Mouse (Mus musculus): ENCODE results near the gene Ugcg.

Gene Ugcg

DNA sequence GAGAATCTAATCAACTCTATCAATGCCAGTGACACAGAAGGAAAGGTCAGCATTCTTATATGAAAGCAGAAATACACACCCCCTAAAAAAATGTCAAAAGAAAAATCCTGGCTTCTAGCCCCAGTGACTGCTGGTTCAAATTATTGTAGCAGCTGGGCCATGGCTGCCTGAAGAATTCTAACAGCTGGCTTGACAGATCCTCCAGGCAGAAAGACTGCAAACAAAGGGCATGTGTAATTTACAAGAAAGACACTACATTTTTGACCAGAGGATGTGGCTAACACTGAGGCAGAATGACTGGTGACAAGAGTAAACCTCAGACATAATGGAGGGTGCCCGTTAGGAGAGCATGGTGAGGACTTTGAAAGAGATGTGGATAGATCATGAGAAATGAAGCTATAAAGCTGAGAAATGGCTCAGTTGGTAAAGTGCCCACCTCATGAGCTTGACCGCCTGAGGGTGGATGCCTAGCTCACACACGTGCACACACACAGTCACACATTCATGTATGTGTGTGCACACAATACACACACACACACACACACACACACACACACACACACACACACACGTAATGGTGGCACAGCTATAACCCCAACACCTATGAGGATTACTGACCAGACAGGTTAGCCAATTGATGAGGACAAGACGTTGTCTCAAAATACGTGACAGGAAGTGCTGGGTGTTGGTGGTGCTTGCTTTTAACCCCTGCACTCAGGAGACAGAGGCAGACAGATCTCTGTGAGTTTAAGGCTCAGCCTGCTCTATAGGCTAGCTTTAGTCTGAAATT is 42.4 kb downstream of the Ugcg start:
- DNase-seq: no peak

DNA sequence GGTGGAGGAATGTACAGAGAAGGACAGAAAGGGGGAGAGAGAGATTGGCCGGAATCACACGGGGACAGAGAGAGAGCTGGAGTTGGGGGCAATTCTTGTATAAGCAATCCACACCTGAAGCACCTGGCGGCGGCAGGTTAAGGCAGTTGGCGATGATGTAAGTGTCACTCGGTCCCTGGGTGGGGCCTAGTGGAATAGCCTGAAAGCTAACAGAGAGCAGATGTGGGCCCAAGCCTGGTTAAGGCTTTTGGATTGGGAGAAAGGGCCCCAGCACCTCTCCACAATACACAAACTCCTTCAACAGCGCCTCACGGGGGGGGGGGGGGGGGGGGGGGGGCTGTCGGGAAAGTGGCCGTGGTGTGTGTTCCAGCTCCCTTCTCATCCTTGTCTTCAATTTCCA is 45.0 kb downstream of the Ugcg start:
- DNase-seq: peak; percentile 54

DNA sequence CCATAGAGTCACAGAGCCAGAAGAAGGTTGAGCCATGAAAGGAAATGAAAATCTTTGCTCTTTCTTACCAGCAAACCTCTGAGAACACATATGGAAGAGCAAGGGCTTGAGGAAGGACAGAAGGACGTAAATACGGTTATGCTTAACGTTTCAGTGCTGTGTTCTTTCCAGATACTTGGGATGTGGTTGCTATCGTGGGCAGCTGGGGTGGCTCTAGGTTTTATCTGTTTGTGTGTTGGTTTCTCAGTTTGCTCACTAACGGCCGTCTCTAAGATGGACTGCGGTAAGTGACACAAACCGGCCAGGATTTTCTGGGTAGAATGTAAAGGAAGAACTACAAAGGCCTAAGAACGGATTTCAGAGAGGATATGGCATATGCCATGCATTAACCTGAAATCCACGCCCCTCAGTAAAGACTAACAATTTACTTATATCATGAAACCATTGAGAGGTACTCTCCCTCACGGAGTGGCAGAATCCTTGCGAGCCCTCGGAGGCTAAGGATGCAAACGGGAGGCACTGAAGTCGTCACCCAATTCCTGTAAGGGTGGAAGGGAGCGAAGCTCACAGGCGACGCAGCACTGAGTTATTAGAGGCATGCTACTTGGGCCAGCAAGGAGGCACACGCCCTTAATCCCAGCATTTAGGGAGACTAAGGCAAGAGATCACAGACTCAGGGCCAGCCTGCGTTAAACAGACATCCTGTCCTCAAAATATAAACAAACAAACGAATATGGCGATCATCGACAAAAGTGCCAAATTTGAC is 45.6 kb downstream of the Ugcg start:
- DNase-seq: peak; percentile 64

DNA sequence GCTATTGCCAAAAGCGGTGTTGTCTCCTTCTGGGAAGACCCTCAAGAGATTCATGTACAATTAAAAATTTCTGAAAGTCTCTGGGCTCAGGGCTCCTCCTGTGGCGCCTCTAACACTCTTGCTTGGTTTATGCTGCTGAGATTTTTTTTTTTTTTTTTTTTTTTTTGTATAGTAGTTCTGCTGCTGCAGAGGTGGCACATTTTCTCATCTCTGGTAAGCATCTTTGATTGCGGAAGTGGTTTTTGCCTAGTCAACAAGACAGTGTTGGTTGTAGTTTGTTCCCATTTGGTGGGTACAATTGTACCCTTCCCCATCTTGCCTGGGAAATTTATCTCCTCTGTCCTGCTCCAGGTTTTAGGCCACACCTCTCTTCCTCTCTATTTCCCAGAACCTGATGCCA is 47.3 kb downstream of the Ugcg start:
- no peak for DNase-seq

DNA sequence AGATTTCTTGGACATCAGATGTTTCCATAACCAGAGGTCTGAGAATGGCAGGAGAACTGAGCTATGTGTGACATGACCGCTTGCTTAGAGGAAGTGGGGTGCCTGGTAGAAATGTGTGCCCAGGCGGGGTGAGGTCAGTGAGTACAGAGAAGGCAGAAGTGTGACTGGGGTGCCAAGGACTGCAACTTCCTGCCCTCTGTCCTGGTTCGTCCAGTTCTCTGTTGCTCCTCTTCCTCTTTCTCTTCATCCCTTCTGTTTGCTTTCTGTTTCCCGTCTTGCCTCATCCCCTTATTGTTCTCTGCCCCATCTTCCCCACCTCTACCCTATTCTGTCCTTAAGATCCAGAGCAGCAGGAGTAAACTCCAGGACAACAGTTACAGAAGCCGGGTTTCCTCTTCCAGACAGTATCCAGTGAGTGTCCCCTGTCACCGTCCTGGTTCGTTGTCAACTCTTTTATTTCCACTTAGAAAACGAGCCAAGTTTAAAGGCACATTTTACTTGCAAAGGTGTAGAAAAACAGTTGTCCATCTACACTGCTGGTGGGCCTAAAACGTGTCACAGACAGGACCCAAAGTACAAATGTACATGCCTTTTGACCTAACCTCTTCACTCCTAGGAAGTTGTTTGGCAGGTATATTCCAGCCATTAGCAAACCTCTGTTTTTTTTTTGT is 49.7 kb downstream of the Ugcg start:
- no peak for DNase-seq

DNA sequence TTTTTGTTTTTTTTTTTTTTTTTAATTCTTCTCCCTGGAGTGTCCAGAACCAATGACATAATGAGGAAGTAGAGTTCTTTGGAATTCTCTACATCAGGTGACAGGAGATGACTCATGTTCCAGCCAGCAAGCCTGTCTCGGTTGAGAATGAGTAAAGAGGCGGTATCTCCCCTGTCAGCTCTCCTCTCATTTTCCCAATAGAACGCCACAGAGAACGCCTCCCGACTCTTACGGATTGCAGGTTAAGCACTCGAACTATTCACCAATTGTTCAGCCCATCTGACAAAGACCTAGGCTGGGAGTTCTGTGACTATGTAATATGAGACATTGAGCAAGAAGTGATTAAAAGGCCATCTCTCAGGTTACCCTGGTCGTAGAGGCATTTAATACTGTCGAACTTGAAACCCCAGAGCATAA is 50.3 kb downstream of the Ugcg start:
- DNase-seq: no peak

DNA sequence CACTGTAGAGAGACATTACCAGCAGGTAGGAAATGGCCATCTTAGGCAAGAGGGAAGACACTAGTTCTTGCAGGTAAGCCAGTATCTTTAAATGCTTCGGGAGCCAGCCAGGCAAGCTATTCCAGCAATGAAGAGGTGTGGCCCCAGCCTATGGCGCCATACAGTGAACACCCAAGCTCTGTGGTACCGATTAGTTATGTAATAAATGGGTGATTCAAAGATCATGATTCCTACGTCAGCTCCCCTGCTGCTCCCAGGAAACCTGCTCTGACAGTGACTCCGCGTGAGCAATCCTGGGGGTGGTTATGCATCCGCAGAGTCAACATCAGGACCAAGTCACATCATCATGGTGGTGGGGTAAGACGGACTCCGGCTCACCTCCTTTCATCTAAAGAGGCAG is 51.1 kb downstream of the Ugcg start:
- DNase-seq: no peak

DNA sequence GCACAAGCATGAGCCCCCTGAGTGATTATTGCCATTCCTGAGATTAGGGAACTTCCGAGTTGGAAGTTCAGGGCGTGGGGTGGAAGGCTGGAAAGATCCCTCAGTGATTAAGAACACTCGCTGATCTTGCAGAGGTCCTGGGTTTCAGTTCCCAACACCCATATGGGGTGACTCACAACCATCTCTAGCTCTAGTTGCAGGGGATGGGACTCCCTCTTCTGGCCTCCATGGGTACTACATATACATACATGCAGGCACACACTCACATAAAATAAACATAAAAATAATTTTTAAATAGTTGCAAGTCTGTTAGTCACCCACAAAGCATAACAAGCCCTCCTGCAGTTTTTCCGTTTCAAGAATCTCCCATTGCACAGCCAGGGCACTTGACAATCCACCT is 52.0 kb downstream of the Ugcg start:
- DNase-seq: no peak

DNA sequence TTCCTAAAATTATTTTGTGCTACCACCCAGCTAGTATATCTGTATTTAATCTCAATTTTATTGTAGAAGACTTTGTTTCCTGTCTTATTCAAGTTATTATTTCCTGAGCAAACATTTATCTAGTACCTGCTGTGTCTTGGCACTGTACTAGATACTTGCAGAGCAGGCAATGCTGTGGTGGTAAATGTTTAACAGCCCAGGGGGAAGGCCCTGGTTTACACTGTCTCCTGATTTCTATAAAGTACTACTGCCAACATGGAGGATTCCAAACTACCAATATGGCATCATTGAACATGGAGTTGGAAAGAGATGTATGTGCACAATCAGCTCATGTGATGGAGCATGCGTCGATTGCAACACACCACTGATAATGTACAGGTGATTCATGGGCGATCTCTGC is 53.2 kb downstream of the Ugcg start:
- no peak for DNase-seq

DNA sequence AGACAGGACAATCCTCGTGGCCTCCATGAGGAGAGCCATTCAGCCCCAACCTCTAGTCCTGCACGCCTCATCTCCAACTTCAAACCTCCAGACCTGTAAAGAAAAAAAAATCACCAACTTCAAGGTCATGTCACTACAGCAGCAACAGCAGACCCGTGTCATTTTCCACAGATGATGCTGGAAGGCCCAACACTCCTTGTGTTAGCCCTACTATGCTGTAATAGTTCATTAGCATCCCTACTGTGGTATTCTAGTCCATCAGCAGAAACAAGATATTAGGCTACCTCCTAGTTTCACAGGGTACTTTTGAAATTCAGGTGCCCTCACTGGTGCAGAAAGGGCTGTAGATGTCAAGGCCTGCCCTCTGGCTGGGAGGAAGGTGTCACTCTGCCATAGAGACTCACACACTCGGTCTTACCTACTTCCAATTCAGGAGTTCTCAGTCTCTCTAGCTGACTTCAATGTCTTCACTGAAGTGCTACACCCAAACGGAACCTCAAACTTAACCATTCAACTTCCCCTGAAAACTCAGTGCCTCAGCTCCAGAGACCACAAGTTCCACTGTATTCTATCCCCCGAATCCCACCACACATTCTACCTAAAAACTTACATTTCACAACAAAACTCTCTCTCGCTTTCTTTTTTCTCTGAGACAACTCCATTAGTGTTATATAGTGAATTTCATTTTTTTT is 54.9 kb downstream of the Ugcg start:
- DNase-seq: no peak

DNA sequence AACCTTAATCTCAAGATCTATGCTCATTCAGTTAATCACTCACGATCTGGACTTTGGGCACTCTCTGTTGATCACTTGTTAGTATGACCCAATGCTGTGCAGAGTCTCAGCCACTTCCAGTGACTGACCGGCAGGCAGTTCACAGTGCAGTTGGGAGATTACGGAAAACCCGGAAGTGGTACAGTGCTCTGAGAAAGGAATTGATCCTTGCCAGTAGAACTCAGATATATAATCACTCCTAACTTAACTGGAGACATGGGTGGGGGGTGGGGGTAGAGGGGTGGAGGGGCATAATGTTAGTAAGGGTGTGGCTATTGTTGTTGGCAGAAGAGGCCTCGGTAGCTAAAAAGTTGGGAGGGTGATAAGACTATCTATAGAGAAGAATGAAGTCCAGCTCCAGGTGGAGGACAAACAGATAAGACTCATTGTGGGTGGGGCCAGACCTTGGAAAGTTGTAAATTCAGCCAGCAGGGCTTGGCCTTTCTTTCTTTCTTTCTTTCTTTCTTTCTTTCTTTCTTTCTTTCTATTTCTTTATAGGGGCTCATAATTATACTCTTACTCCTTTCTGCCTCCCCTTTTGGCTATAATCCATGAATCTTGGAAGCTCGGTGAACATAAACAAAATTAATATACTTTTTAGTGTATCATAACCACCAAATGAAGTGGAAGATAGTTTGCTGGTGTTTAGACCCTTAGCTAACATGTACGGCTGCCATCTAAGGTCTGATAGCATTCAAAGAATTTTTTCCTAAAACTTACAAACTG is 55.9 kb downstream of the Ugcg start:
- peak; percentile 75 for DNase-seq

DNA sequence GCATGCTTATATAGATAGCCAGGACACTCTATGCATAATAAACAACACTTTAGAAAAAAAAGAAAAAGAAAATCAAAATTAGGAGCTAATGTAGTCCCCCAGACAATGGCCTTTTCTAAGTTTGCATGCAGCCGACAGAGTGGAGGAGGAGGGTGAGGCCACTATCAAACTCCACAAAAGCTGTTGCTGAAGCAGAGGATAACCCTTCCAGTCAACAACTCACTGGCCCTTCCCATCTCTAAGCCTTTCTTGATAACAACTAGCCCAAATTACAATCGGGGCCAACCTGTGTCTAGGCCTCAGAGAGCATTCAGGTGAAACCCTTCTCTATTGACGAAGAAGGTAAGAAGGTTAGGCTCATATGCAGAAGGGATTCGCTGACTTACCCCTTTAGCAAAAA is 56.7 kb downstream of the Ugcg start:
- DNase-seq: peak; percentile 59

DNA sequence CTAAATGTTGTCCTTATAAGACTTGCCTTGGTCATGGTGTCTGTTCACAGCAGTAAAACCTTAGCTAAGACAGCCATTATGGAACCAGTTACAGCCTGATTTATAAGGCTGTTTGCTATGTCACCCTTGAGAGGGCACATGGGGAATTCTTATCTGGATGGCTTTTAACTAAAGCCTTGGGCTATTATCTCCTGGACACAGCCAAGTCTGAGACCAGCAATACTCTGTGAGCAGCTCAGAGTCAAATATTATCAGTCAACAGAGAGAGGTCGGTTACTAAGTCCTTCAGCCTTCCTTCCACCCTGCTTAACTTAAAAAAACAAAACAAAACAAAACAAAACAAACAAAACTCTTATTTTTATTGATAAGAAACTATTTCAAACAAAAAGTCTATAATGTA is 58.5 kb downstream of the Ugcg start:
- DNase-seq: peak; percentile 50

DNA sequence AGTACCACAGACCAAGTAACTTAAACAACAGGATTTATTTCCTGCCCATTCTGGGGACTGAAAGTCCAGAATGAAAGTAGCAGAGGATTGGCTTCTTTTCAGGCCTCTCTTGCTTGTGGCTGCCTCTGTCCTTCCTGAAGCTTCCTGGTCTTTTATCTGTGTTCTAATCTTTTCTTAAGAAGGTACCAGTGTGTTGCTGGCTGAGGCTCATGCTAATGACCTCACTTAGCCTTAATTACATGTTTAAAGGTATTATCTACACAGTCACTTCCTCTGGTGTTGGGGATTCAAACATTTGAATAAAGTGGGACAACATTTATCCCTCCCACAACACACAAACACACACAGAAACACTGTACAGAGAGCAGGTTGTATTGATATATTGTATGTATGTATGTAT is 59.0 kb downstream of the Ugcg start:
- no peak for DNase-seq

DNA sequence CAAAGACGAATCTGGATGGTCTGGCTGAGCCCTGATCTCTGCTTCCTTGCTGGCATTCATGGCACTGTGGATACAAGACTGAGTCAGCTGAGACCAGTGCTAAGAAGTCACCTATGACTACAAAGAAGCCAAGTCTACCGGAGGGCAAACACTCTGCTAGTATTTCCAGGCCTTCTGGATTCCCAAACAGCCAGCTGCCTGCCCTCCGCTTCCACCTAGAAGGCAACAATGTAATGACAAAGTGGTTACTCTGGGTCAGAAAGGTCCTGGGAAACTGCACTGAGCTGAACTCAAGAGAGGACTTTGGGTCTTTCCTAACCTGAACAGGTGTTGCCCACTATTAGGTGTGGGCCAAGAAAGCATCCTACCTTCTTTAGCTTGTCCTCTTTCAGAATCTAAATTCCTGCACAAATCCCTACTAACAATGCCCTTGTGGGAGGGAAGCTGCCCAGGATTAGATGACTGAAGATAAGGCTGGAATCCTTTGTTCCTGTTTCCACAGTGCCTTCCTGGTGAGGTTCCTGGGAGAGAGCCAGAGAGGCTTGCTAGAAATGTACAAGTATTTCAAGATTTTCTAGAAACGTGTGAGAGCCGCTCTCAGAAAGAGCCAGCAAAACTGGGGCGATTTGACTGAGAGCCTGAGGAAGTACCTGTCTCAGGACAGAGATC is 63.5 kb downstream of the Ugcg start:
- DNase-seq: no peak

DNA sequence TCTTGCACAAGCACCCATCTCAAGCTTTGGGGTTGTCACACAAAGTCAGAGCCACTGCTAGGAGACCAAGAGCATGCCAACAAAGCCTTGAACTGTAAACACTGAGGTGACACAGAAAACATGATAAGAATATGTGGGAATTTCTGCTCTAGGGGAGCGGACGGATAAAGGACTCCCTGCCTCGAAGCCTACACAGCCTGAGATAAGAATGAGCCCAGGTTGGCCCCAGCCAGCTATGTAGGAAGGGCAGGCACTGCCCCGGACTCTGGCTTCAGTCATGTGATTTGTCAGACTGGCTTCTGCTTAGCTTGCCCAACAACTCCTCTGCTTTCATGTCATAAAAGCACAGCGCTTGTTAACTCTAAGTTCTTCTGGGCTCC is 64.0 kb downstream of the Ugcg start:
- DNase-seq: peak; percentile 55

DNA sequence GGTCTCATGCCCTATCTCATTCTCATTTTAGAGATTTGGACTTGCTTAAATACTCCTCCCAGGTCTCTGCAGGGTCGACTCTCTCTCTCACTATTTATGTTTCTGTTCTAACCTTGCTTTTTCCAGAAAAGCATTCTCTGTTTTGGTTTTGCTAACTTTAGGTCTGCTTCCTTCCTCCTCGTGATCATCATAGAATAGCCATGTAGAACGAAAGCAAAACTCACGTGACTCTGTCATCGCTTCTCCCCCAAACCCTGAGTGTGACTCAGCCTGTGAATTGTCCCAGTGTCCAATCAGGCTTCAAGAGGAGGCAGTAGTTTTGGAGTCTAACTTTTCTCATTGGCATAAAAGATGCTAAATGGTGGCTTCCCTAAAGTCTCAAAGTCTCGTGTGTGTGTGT is 65.3 kb downstream of the Ugcg start:
- no peak for DNase-seq

DNA sequence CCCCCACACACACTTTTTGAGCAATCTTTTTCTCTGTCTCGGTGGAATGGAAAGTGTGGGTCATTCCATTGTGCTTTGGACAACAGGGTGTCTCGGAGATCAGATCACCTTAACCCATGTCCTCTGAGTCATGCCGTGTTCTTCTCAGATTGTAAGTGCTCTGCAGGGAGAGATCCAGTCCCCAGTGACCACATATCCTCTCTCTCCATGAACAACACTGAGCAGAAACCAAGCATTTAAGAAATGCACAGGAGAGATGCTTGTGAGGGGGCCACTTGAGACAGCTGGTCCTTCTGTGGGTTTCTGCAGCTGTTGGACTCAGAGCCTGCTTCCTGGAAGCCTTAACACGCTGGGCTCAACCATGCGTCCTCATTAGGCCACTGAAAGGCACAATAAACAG is 66.9 kb downstream of the Ugcg start:
- DNase-seq: no peak

DNA sequence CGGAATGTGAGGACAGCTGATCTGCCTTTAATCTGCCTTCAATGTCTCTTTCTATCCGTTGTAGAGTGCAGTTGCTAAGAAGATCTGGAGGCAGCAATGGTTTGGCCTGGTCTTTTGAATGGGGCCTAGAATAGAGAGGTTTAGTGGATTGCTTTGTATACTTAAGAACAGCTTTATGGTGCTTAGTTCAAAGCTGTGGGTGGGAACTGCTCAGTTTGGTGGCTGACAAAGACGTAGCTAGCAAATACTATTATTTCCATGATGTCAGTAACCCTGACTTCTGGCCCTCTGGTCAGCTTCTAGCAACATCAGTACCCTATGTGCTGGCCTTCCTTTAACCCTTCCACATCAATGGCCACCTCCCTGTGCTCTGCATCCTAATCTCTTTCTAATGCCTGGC is 68.8 kb downstream of the Ugcg start:
- no peak for DNase-seq

DNA sequence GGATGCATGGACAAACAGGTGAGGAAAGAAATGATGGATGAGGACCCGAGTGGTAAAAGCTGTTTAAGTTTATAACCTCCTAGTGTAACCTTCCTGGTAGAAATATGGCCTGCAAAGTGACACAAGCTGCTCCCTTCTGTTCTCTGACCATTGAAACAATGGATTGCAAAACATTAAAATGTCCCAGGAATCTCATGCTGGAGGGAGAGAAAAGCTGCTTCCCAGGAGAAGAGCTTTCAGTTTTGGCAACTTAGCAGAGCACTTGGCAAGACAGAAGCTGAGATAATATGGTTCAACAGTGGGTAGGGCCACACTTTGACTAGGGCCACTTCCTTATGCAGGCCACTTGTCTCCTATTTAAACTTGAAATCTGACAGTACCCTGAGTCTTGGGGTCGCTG is 69.7 kb downstream of the Ugcg start:
- DNase-seq: no peak

DNA sequence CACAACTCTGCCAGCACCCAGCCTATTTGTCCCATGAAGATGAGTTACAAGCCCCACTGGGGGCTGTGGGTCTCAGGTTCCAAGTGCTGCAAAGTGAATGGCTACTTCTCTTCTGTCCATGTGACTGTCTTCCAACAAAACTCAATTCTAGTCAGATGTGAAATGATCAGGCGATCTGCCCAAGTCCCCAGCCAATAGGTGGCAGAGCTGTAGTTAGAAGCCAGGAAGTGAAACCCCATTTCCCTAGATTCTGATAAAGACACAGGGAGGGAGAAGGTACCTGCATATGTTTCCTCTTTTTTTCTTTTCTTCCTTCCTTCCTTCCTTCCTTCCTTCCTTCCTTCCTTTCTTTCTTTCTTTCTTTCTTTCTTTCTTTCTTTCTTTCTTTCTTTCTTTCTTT is 70.7 kb downstream of the Ugcg start:
- DNase-seq: no peak
